Mouse (Mus musculus): ENCODE results near the gene Gng2. TPM values are rescaled to one million over a fixed set of nuclear protein-coding genes. Genes with fewer than 3 reads are reported as not detected.

Gene Gng2
- 67.2 and 72.2 TPM in 2 replicates for total RNA-seq (2017)

- no peak for ATAC-seq (replicated peaks in 1 of 2; ENCODE audit: insufficient read depth in 1 of 2, low FRiP score in 2 of 2, low TSS enrichment in 1 of 2, low read depth in 1 of 2, poor library complexity in 2 of 2, severe bottlenecking in 2 of 2)
Observed at GRCm38 (mm10) chr14:19977271-19978024, at the start of gene Gng2. Gene Gng2 (minus strand): TSS chr14:19977627.

DNA sequence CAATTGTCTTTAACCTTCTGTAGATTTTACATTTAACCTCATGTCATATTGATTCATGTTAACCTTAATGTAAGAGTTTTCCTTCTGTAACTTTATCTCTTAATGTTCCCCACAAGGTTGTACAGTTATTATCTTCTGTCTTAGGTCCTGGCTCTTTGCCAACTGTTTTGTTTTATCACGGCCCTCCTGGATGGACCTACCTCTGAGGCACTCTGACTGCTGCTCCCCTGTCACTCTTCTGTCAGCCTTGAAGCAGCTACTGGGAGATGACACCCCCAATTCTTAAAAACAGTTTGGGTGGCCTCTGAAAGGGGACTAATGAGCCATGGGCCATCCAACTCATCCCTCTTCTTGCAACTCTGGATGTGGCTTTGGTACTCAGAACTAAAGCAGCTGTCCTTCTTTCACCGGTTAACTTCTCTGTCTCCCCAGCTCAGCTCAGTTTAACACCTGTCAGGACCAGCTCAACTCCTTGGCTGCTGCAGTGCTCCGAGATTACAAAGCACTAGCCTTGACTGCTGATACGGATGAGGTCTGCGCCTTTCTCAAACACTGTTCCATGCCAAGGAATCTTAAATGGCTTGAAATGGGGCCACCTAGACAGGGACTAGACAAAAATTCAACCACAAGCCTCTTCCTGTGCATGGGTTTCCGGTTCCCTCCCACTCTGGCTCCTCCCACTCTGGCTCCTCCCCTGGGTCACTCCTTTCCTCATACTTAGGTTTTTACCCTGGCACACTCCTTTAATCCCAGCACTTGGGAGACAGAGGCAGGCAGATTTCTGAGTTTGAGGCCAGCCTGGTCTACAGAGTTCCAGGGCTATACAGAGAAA lies 47.7 kb upstream of the Gng2 start:
- peak; percentile 73 to 86 for ATAC-seq (replicated peaks in 1 of 2; ENCODE audit: insufficient read depth in 1 of 2, low FRiP score in 2 of 2, low TSS enrichment in 1 of 2, low read depth in 1 of 2, poor library complexity in 2 of 2, severe bottlenecking in 2 of 2)

DNA sequence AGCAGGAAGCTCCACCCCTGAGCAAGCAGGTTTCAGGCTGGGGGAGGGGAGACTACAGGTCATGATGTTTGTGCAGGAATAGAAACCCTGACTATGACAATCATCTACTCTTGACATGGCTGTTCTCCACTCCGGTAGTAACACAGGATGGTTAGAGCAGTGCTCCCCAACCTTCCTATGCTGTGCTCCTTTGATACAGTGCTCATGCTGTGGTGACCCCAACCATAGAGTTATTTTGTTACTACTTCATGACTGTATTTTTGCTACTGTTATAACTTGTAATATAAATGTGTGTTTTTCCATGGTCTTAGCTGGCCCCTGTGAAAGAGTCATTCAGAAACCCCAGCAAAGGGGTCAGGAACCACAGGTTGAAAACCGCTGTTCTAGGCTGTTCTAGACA lies 46.5 kb upstream of the Gng2 start:
- ATAC-seq (replicated peaks in 1 of 2; ENCODE audit: insufficient read depth in 1 of 2, low FRiP score in 2 of 2, low TSS enrichment in 1 of 2, low read depth in 1 of 2, poor library complexity in 2 of 2, severe bottlenecking in 2 of 2), result no peak

DNA sequence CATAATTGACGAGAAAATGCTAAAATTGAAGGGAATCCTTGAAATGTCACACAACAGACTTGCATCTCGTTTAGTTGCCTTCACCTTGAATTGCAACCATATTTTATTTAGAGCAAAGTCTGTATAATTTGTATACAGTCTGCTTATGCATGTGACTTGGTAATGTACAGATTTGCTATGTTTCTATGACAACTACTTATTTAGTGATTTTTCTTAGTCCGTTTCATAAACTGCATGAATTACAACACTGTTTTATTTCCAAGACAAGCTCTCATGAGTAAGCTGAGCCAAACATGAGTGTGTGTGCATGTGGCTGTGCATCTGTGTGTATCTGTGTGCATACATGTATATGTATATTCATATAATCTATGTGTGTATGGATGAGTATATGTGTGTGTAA lies 42.1 kb upstream of the Gng2 start:
- ATAC-seq (replicated peaks in 1 of 2; ENCODE audit: insufficient read depth in 1 of 2, low FRiP score in 2 of 2, low TSS enrichment in 1 of 2, low read depth in 1 of 2, poor library complexity in 2 of 2, severe bottlenecking in 2 of 2), result no peak

GRCm38 (mm10) chr14:20012506-20013275 lies 35.3 kb upstream of the Gng2 start:
- no peak for ATAC-seq (replicated peaks in 1 of 2; ENCODE audit: insufficient read depth in 1 of 2, low FRiP score in 2 of 2, low TSS enrichment in 1 of 2, low read depth in 1 of 2, poor library complexity in 2 of 2, severe bottlenecking in 2 of 2)

GRCm38 (mm10) chr14:20007446-20007845 lies 30.0 kb upstream of the Gng2 start:
- no peak for ATAC-seq (replicated peaks in 1 of 2; ENCODE audit: insufficient read depth in 1 of 2, low FRiP score in 2 of 2, low TSS enrichment in 1 of 2, low read depth in 1 of 2, poor library complexity in 2 of 2, severe bottlenecking in 2 of 2)

DNA sequence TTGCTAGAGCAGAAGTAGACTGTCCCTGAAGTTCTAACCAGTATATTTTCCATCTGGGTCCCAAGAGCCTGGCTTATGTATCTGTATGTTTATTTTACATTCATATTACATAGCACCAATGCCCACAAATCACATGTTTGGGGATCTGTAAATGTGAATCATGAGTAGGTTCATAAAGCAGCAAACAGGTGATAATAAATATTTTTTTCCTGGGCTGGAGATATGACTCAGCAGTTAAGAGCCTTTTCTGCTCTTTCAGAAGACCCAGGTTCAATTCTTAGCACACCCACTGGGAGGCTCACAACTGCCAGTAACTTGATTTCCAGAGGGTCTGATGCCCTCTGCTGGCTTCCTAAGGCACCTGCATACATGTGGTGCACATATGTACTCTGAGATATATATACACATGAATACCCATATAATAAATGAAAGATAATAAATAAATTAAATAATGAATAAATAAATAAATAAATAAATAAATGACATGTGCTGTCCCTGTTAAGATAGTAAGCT lies 27.4 kb upstream of the Gng2 start:
- ATAC-seq (replicated peaks in 1 of 2; ENCODE audit: insufficient read depth in 1 of 2, low FRiP score in 2 of 2, low TSS enrichment in 1 of 2, low read depth in 1 of 2, poor library complexity in 2 of 2, severe bottlenecking in 2 of 2), result no peak

- no peak for ATAC-seq (replicated peaks in 1 of 2; ENCODE audit: insufficient read depth in 1 of 2, low FRiP score in 2 of 2, low TSS enrichment in 1 of 2, low read depth in 1 of 2, poor library complexity in 2 of 2, severe bottlenecking in 2 of 2)
Observed at GRCm38 (mm10) chr14:19996853-19997252, 19.4 kb upstream of the Gng2 start.

GRCm38 (mm10) chr14:19995943-19996342 lies 18.5 kb upstream of the Gng2 start:
- ATAC-seq (replicated peaks in 1 of 2; ENCODE audit: insufficient read depth in 1 of 2, low FRiP score in 2 of 2, low TSS enrichment in 1 of 2, low read depth in 1 of 2, poor library complexity in 2 of 2, severe bottlenecking in 2 of 2), result no peak

GRCm38 (mm10) chr14:19994068-19994467 lies 16.6 kb upstream of the Gng2 start:
- ATAC-seq (replicated peaks in 1 of 2; ENCODE audit: insufficient read depth in 1 of 2, low FRiP score in 2 of 2, low TSS enrichment in 1 of 2, low read depth in 1 of 2, poor library complexity in 2 of 2, severe bottlenecking in 2 of 2), result no peak

DNA sequence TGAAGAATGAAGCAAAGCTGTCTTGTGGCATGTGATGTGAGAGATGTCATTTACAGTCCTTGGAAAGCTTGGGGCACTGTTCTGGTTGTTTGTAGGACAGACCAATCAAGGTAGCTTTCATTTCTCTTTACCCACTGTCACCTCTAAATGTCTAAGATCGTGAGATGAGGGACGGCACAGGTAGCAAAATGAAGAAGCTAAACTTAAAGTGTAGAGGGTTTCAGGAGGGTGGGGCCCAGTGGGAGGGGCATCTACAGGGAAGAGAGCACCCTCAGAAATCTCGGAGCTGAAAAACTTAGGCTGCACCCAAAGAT lies 16.1 kb upstream of the Gng2 start:
- ATAC-seq (replicated peaks in 1 of 2; ENCODE audit: insufficient read depth in 1 of 2, low FRiP score in 2 of 2, low TSS enrichment in 1 of 2, low read depth in 1 of 2, poor library complexity in 2 of 2, severe bottlenecking in 2 of 2), result no peak

DNA sequence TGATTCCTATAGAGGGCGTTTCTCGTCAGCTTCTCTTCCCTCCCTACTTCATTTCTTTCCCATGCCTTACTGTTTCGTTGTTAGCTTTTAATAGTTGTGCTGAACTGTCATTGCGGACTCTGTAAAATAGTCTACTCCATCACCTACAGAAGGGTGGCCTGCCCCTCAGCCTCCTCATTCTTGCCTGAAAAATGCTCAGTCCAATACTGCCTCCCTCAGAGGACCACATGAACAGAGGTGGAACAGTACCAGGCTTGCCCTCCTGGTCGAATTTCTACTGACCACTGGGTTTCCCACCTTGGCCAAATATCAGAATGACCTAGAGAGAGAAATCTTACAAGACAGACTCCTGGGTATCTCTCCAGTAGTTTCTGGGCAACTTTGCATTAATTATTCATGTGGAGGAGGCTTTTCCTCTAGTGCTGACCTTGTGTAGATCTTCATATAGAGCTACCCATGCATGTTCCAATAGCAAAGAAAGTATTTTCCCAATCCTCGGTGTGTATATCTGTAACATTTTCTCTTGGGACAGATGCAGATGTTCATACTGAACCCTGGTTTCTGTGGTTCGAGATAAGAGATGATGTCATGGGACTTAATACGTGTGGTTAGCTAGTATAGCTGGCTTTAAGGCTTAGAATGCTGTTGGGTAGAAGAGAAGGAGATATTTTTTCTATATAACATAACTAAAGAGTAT lies 15.6 kb upstream of the Gng2 start:
- ATAC-seq (replicated peaks in 1 of 2; ENCODE audit: insufficient read depth in 1 of 2, low FRiP score in 2 of 2, low TSS enrichment in 1 of 2, low read depth in 1 of 2, poor library complexity in 2 of 2, severe bottlenecking in 2 of 2), result no peak

DNA sequence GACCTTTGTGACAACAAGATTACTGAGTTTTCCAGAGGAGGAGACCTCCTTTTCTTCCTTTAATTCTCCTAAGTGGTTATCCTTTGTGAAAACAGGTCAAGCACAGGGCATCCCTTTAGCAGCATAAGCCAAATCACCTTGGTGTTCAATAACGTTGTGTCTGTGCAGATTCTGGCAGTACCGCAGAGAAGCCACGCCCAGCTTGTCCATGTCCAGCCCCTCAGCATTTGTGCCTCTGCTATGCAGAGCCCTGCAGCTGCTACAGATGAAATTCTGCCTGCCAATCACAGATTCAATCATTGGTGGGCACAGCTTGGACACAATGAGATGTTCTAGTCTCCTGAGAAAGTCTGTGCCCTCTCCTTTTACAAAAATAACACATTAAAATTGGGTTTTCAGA lies 14.4 kb upstream of the Gng2 start:
- no peak for ATAC-seq (replicated peaks in 1 of 2; ENCODE audit: insufficient read depth in 1 of 2, low FRiP score in 2 of 2, low TSS enrichment in 1 of 2, low read depth in 1 of 2, poor library complexity in 2 of 2, severe bottlenecking in 2 of 2)

DNA sequence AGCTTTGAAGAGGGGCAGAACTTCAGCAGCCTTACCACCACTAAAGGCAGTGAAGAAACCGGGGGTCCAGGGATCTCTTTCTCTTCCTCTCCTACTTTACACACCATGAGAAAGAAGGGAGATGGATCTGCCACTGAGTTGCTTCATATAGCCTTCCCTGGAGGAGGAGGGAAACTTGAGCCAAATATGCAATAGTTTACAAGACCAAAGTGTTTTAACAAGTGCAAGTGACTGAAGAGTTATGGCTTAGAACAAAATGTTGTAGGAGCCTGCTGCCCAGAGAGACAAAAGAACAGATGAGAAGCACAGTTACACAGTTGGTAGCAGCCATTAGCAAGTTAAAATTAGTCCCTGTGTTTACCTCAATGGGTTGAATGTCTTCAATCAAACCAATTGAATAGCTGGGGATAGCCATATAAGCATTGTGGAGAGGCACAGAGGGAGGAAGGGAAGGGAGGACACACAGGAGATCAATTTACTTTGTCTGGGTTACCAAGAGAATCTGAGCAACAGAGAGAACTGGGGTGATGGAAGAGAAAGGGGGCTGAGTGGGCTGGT lies 13.1 kb upstream of the Gng2 start:
- no peak for ATAC-seq (replicated peaks in 1 of 2; ENCODE audit: insufficient read depth in 1 of 2, low FRiP score in 2 of 2, low TSS enrichment in 1 of 2, low read depth in 1 of 2, poor library complexity in 2 of 2, severe bottlenecking in 2 of 2)

GRCm38 (mm10) chr14:19988410-19988809 lies 11.0 kb upstream of the Gng2 start:
- ATAC-seq (replicated peaks in 1 of 2; ENCODE audit: insufficient read depth in 1 of 2, low FRiP score in 2 of 2, low TSS enrichment in 1 of 2, low read depth in 1 of 2, poor library complexity in 2 of 2, severe bottlenecking in 2 of 2), result no peak

DNA sequence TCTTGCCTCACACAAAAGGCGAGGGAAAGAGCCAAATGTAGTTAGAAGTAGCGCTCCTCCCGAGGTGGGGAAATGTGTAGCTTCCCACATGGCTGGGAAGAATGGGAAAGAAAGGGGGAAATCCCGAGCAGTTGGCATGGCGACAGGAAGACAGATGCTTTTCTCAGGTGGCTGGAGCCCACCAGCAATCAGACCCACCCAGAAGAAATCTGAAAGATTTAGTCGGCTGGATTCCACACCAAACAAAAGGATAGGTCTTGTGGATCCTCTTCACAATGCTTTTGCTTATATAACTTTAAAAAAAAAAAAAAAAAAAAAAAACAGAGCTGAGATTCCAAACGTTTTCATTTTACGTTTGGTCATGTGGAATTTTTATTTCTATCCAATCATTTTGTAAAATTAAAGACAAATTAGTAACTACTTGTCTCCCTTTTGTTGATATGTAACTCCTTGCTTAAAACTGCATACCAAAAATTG lies 10.0 kb upstream of the Gng2 start:
- no peak for ATAC-seq (replicated peaks in 1 of 2; ENCODE audit: insufficient read depth in 1 of 2, low FRiP score in 2 of 2, low TSS enrichment in 1 of 2, low read depth in 1 of 2, poor library complexity in 2 of 2, severe bottlenecking in 2 of 2)

Measured in hematopoietic stem cell, adult 5-6 weeks (primary cell).